Mouse (Mus musculus): ENCODE measurements around the gene Arsg. TPM values are rescaled to one million over a fixed set of nuclear protein-coding genes. Genes with fewer than 3 reads are reported as not detected.
"Not testable (repeated sequence)": the region's sequence is repeated elsewhere in the genome, so short reads cannot be mapped to it uniquely, and the experiment has no call there.

The Arsg gene
- total RNA-seq, 4 experiments from 2014 or later, result 5.8 to 18.1 (median 11.7) TPM

DNA sequence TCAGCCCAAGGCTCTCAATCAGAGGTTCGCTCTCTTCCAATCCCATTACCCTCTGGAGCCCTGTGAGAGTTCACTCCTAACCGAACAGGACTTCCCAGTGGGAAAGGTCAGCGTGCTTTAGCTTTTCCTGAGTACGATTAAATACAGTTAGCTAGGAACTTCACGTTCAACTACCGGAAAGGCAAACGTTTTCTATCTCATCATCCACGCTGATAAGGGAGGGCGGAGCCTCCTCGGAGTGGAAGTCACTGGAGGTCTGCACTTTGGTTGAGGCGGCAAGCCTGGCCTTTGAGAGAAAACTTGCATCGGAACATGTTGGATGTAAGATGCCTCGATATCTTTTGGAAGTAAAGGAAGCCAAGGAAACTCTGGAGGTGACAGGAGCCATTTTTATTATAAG, 113.8 kb downstream of the Arsg start:
- no peak for DNase-seq

DNA sequence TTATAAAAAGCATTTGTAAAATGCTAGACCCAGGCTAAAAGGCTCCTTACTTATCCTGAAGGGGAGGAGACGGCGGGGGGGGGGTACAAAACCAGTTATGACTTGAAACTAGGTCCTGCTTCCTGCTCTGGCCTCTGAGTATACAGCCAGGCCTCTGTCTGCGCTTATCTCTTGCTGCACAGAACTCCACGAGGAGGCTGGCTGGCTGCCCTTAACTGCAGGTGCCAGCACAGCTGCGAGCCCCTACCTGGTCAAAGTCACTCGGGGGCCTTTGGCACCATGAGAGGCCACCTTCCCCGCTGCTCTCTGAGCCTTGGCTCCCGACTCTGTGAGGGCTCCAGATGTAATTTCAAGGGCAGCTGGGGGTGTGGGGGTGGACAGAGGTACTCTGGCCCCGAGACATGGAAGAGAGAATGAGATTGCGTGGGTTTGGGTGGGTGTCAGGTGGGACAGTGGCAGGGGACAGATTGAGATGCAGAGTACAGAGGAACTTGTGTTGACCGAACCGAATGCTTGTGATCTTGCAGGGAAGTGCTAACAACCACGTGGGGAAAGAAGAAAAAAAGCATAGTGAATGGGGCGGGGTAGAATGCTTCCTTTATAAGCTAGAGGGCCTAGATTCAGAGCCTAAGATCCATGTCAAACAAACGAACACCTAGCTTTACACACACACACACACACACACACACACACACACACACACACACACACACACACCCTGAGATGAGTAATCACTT, 114.6 kb downstream of the Arsg start:
- DNase-seq, result no peak

DNA sequence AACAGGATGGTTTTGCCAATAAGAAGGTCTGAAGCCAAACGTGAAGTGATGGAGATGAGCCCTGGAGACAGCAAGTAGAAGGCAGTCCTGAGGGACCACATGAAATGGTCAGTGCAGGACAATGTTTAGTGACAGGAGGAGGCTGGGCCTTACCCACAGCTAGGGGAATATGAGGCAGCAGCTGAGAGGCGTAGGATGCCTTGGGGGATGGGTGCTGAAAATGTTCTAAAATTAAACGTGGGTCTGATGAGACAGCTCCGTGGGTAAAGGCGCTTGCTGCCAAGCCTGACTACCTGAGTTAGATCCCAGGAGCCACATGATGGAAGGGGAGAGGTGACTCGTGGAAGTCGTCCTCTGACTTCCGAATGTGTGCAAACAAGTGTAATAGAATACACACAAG, 116.8 kb downstream of the Arsg start:
- DNase-seq, result no peak

DNA sequence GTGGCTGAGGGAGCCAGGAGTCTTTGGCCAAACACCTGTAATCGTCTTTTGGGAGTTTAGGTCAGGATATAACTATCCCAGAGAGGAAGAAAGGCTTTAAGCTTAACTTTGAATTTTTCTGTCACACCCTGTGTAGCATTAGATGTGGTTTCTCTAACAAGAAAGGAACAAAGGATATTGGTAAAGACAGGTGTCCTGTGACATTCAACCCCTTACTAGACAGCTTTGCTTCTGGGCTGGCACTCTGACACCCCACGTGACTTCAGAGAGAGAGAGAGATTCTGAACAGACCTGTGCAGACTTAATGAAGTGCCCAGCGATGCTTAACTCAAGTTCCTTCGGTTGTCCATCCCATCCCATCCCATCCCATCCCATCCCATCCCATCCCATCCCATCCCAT, 118.3 kb downstream of the Arsg start:
- no peak for DNase-seq

DNA sequence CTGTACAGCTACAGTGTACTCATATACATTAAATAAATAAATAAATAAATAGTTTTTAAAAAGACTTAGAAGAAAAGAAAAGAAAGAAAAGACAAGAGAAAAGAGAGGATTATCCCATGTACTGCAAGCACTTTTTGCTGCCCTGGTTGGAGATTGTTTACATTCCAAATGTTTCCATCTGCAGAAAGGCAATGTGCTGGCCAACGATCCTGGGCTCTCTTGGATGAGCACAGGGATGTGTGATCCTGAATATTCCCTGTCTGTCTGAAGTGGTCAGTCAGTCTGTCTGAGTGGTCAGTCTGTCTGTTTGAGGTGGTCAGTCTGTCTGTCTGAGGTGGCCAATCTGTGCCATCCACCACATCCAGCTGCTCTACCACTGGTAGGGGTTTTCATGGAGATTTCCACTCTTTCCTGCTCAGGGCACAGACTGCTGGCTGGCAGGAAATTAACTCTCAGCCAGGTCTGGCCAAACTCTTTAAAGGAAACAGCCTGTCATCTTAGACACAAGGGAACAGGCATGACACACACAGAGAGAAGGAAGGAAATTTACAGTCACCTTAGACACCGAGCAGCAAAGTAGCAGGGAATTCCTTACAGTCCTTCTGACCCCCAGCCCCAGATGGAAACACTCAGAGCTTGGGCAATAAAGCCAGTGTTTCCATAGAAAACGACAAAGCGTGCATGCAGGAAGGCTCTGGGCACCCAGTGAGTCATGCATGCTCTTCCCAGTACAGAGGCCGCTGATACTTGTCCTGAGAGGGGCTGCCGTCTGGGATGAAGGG, 120.2 kb downstream of the Arsg start:
- DNase-seq, result no peak

DNA sequence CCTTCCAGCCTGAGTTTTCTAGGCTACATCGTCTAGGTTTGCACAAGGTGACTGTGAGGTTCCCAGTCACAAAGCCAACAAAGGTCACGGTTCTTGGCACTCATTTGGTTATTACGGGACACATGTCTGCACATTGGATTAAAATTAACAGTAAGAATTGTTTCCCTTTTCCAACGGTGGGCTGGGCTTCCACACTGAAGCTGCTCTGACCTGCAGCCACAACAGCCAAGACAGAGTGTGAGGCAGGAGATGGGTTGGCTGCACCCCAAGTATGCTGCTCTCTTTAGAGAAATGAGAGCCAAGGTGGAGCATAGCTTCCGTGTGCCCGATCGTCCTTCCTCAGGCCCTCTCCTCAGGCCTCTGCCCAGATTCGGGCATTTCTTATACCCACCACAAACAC, 121.6 kb downstream of the Arsg start:
- DNase-seq, result no peak

DNA sequence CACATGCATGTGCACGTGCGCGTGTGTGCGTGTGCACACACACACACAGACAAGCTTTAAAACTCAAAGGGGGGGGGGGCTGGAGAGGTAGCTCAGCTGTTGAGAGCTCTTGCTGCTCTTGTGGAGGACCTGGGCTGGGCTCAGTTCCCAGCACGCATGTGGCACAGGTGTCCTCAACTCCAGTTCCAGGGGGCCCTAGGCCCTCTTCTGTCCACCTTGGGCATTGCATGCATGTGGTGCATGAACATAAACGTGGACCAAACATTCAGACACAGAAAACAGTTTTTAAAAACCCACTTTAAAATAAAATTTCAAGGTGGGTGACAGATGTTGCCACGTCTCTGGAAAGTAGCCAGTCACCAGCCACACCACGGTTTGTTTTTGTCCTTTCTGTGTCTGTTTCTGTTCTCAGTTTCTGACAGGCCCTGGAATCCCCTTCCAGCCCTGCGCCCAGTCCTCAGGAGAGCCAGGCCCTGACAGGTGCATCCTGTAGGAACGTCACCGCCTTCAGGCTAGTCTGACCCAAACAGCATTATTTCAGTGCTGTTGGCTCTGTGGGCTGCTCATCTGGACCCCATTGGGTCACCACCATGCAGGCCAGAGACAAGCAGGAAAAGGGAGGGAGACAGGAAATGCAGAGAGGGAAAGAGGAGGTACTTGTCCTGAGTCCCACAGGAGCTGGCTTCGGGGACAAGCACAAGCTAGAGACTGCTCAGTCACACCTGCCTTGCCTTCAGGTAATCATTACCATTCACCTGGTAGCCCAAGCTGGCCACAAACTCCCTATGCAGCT, 125.8 kb downstream of the Arsg start:
- no peak for DNase-seq

DNA sequence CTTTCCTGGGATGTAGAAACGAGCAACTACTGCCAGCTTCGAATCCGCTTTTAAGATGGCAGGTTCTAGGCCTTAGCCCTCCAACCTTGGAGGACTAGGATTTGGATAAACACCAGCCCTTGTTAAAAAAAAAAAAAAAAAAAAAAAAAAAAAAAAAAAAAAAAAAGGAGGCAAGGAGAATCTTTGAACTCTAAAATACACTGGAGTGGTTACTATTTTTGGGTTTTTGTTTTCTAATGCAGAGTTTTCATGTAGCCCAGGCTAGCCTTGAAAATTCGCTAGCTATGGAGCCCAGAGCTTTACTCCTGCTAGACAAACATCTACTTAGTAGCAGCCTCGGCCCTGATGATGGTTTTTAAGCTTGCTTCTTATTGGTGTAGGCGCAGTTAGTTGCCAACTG, 134.4 kb downstream of the Arsg start:
- no peak for DNase-seq

DNA sequence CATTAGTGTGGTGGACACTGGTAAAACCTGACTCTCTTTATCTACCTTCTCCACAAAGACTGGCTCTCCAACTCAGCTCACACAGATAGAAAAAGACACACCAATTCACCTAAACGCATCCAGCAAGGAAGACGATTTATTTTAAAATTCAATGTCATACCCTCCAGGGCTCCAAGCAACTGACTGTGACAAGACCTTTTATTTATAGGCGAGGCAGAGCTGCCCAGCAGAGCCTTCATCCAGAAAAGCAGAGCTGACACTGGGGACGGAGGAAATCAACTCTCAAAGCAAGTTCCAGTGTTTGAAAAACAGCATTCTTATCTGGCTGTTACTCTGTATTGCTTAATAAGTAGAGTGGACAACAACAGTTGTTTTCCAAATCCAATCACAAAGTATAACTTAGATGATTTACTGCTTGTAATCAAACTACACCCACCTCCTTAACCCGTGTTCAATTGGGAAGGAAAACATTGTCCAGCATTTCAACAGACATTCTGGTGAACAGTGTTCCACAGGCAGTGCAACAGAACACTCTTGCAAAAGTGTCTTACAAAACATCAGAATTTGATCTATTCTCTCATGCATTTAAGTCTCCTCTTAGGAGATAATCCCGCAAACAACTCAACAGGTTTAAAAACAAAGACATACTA, 135.9 kb downstream of the Arsg start:
- no peak for DNase-seq

DNA sequence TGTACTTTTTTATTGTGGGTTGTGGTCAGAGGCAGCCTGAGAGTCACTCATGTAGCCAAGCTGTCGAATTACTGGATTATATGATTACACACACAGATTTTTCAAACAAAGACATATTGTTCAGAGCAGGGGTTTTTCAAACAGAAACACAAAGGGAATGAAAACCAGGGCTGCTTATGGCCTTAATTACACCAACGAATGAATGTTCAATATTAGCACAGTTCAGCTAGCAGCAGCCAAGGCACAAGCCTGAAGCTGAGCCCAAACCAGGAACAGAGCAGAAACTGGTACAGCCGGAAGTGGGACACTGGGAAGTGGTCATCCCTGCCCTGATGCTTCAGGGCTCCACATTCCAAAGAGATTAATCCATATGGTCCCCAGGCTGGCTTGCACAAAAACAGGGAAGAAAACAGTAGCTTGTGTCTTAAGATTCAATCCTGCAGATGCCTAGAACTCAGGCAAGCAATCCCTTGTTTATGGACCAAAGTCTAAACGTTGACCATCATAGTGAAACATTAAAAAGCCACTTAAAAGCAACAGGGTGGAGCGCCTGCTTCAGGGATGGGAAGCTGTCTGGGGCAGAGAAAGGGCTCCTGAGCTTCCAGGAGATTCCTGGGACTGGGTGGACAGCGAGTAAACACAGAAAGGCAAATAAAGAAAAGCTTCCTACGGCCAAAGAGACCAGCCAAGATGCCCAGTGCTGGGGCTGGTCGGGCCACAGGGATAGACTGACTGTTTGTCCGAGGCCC, 137.0 kb downstream of the Arsg start:
- peak; percentile 20 for DNase-seq

DNA sequence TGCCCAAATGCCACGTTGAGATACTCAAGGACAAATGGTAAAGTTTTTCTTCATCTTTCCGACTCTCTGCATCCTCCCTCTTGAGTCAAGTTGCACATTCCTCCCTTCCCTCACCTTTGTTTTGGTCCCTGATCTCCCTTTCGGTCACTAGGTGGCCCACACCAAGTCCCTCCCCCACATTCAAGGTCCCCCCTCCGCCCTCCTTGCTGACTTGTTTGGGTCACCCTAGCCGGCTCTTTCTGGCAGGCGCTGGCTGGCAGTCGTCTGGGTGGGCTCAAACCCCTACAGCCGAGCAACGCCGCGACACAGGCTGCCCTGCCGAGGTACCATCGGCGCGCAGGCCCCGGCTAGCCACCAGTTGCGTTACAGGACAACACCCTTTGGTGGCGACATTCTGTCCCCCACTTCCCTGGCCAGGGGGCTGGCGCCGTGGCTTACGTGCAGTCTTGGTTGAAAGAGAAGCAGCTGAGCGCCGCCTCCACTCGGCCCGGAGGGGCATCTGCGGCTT, 137.7 kb downstream of the Arsg start:
- no peak for DNase-seq

DNA sequence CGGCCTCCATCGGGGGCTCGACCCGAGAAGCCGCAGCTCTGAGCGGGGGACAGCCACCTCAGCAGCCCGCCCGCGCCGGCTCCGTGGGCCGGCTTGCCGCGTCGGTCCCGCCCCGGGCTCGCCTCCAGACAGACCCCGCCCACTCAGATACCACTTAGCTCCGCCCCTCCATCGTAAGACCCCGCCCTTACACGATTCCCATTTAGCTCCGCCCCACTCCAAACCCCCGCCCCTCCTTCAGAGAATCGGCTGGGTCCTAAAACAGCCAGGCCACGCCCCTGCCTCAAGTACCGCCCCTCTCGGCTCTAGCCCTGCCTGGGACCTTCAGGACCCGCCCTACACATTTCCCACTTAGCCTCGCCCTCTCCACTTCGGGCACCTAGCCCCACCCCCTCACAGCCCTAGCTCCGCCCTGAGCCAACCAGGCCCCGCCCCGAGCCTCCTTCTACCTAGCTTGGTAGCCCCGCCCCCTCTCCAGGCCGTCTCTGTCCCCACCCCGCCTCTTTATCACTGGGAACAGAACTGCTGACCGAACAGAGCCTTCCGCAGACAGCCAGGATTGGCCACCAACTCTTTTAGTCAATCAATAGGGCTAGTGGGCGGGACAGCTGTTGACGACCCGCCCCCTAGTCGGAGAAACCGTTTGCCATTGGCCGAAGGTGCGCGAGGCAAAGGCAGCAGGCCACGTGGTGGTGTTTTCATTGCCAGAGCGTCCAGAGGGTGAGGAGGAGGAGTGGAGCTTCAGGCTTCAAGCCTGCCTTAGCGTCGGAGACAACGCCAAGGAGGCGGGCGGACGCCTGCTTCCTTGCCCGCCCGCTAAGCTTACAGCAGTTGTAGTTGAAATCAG, 138.4 kb downstream of the Arsg start, which contains the start of gene Wipi1:
Gene Wipi1 (minus strand): TSS at position 665 of the 847 bp plus-strand sequence.
- DNase-seq, result peak; percentile 99

DNA sequence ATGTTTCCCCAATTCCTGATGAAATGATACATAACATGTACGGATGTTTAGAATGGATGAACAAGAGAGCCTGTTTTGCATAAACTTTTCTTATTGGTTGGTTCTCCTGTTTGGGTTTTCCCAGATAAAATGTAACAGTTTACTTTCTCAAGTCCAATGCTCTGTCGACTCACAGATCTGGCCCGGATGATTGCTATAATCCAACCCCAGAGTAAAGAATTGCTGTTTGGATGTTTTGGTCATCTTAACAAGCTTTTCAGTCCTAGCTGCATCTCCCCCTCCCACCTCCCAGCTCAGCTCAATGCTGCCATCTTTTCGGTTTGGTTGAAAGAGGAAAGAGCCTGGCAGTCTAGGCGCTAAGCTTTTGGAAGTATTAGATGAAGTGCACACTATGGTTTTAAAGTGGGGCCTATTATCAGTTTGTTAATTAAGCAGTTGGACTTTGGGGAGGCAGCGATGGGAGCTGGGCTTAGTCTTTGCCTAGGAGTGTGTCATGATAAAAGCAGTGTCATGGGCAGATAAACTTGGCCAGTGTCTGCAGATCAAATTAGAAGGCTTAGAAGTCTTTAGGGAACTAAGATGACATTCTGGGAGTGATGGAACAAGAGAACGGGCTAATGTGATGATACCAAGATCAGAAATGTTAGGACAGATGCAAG, 139.8 kb downstream of the Arsg start:
- DNase-seq, result no peak

DNA sequence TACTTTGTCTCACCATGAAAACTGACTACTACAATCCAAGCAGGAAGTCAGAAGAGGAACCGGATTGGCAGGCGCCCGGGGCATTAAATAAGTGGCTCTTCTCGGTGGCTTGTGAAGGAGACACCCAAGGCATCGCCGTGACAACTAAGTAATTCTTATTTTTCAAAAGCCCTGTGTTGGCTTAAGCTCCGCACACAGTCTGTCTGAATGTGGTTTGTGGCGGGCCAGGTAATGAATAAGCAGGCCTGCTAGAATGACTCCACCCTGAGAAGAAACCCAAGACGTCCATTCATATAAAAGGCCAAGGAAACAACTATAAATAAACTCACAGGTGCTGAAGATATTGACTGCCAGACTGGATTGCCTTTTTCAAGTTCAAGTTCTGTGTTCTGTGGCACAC, 142.1 kb downstream of the Arsg start:
- DNase-seq, result no peak

DNA sequence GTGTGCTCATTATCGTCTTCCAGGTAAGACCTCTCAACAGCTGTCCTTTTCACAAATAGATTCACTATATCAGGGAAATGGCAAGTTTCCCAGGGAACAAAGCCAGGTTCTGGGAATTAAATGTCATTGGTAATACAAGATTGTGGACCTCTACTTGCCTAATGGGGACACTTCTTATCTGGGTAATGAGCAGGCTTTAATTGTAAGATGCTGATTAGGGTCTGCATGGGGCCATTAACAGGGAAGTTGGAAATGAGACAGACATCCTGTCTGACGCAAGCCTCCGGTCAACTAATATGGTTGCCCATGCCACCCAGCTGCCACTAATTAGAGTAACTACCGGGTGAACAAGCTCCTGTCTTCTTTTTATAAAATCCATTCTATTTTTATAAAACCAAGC, 143.2 kb downstream of the Arsg start:
- DNase-seq, result no peak

DNA sequence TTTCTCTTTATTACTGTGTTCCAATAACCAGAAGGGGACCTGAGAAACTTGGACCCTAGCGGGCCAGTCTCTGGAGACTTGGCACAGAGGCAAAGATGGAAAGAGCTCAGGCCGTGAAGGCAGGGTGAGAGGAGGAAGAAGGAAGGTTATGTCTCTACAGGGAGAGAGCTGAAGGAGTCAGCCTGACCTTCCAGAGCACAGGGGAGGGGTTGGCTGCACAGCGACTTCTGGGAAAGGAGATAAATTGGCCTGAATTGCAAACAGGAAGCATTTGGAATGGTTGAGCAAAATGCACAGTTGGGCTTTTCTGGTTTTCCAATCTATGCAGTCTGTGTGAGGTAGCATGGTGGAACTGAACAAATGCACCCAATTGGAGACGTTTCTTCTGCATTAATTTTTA, 143.6 kb downstream of the Arsg start:
- DNase-seq, result no peak

DNA sequence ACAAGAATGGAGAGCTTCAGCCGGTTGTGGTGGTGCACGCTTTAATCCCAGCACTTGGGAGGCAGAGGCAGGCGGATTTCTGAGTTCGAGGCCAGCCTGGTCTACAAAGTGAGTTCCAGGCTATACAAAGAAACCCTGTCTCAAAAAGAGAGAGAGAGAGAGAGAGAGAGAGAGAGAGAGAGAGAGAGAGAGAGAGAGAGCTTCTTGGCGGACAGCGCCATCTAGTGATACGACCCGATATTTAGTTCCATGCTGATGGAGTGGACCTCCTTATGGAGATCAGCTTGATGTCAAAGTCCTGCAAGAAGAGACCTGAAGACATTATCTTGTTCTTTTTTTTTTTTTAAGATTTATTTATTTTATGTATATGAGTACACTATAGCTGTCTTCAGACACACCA, 145.9 kb downstream of the Arsg start:
- DNase-seq, result not testable (repeated sequence)

DNA sequence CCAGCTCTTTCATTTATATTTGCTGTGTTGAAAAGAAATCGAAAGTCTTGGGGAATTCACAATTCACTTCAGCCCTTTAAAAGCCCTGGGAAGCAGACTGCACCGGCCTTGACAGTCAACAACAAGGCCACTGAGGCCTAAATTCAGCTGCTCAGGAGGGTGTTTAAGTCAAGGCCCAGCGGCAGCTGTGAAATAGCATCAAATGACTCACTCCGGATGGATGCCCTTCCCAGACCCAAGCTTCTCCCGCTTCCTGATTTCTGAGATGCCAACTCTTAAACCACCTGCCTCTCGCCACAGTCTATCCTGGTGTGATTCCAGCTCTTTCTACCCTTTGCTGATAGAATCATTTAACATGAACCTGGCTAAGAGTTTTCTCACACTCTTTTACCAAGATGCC, 147.2 kb downstream of the Arsg start:
- DNase-seq, result peak; percentile 76

DNA sequence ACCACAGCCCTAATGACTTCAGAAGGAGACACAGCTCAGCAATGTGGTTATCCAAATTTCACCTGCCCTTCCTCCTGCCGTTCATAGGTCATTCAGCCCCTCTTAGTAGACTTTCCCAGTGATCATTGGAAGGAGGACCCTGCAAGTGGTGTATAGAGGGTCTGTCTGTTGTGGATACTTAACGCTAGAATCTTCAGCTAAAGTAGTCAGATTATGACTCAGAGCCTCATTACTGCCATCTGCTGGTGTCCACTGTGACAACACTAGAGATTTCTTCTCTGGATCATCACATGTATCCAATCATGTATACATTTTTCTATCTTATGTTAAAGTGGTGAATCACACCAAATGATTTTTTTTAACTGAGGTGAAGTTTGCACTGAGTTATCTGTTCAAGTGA, 148.0 kb downstream of the Arsg start:
- DNase-seq, result peak; percentile 29

DNA sequence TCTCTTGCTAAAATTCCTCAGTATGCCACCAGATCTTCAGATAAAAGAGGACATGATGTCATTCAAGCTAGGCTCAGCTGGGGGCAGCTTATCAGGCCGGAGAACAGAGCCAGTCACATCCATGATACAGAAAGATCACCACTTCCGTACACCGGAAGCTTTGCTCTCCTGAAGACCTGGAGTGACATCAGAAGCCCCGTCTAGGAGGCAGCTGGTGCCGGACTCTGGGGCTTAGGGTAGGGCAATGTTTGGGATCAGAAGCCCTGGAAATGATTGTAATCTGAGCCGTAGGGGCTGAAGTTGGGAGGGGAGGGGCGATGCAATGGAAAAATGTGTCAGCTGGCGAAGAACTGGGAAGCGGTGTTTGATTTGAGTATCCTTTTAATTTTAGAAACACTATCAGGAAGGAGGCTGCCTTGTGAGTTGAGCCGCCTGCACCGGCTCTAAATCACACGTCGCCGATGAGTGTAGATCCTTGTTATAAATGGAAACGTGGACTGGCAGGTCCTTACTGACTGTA, 149.4 kb downstream of the Arsg start:
- DNase-seq, result peak; percentile 25
